Mouse (Mus musculus) lung, adult 2 months (tissue): ENCODE results near the gene Spag9. TPM values are rescaled to one million over a fixed set of nuclear protein-coding genes. Genes with fewer than 3 reads are reported as not detected.

Experiments
- DNase-seq: peaks from one replicate; pipeline ENCODE4 v3.0.0; 2022
- H3K4me1 ChIP-seq: fragments of 200-500 bp; 2 replicates; pipeline ENCODE4 v1.6.1; 2011; ENCODE audit warnings: low read length; ENCODE audit not compliant: control insufficient read depth, insufficient read depth
- H3K4me3 ChIP-seq: fragments of 200-500 bp; replicated peaks from 2 replicates; pipeline ENCODE3; 2011; ENCODE audit warnings: low read depth, mild to moderate bottlenecking, control low read depth, low read length; ENCODE audit errors: extremely low read depth
- CTCF ChIP-seq: fragments of 200-500 bp; IDR thresholded peaks from 2 replicates; pipeline ENCODE4 v1.5.1; 2011; ENCODE audit warnings: mild to moderate bottlenecking, low read length, control low read depth; ENCODE audit not compliant: insufficient read depth
- POLR2A ChIP-seq: fragments of 200-500 bp; IDR thresholded peaks from 2 replicates; pipeline ENCODE4 v1.6.1; 2011; ENCODE audit warnings: low read depth, mild to moderate bottlenecking, control low read depth, low read length, borderline replicate concordance; ENCODE audit errors: extremely low read depth
- WGBS: fragments of 180-500 bp; shearing (Covaris S2); methylation state at CpG from one replicate; pipeline ENCODE4 v1.1.7; 2018; 5-methylcytosine and 5-hydroxymethylcytosine counted together
- polyA plus RNA-seq: library from polyadenylated mRNA; depleted of rRNA; stranded (reverse); fragments of >200 nt; gene quantifications from 2 replicates; pipeline ENCODE4 v1.2.3, GENCODE M21; 2012

Spag9 gene
- polyA plus RNA-seq, 1 experiment, result 33.9 TPM

GRCm38 (mm10) chr11:94097489-94097888 lies 101.6 kb downstream of the Spag9 start:
- no peak overlapping the region for H3K4me3 ChIP-seq
- DNase-seq, result no peak
- TF ChIP-seq CTCF (no peak), POLR2A (no peak)
- H3K4me1 ChIP-seq, result no peaks in the 10 kb centered on the region
- WGBS, result 89% methylated on average over 3 of the region's 3 CpGs

- WGBS, result 97% methylated on average over 5 of the region's 5 CpGs
- no peak for TF ChIP-seq CTCF
- TF ChIP-seq POLR2A, result no peak
- no peak for DNase-seq
- no peak overlapping the region for H3K4me3 ChIP-seq
- no peaks in the 10 kb centered on the region for H3K4me1 ChIP-seq
Observed at GRCm38 (mm10) chr11:94098840-94099239, 102.9 kb downstream of the Spag9 start.

GRCm38 (mm10) chr11:94113795-94114194 lies 117.9 kb downstream of the Spag9 start:
- H3K4me3 ChIP-seq, result no peak overlapping the region
- no peak for DNase-seq
- TF ChIP-seq POLR2A (no peak), CTCF (no peak)
- WGBS, result 88% methylated on average over 2 of the region's 2 CpGs
- no peaks in the 10 kb centered on the region for H3K4me1 ChIP-seq

- DNase-seq, result no peak
- H3K4me3 ChIP-seq, result no peak overlapping the region
- no peaks in the 10 kb centered on the region for H3K4me1 ChIP-seq
- no peak for TF ChIP-seq CTCF
- TF ChIP-seq POLR2A, result no peak
- 97% methylated on average over 5 of the region's 5 CpGs for WGBS
Observed at GRCm38 (mm10) chr11:94115408-94115807, 119.5 kb downstream of the Spag9 start.

- TF ChIP-seq CTCF, result no peak
- no peak for TF ChIP-seq POLR2A
- H3K4me1 ChIP-seq, result no peaks in the 10 kb centered on the region
- DNase-seq, result no peak
- H3K4me3 ChIP-seq, result no peak overlapping the region
- WGBS, result 94% methylated on average over 7 of the region's 7 CpGs
Observed at GRCm38 (mm10) chr11:94116655-94117054, 120.8 kb downstream of the Spag9 start.

- no peak overlapping the region for H3K4me3 ChIP-seq
- WGBS, result 94% methylated on average over 6 of the region's 6 CpGs
- TF ChIP-seq POLR2A (no peak), CTCF (no peak)
- H3K4me1 ChIP-seq, result no peaks in the 10 kb centered on the region
- no peak for DNase-seq
Observed at GRCm38 (mm10) chr11:94117836-94118235, 121.9 kb downstream of the Spag9 start.

GRCm38 (mm10) chr11:94118612-94119011 lies 122.7 kb downstream of the Spag9 start:
- TF ChIP-seq POLR2A (no peak), CTCF (no peak)
- Histone ChIP-seq H3K4me3 (no peak overlapping the region), H3K4me1 (no peaks in the 10 kb centered on the region)
- no peak for DNase-seq

- DNase-seq, result no peak
- WGBS, result 86% methylated on average over 3 of the region's 3 CpGs
- Histone ChIP-seq H3K4me1 (no peaks in the 10 kb centered on the region), H3K4me3 (no peak overlapping the region)
- TF ChIP-seq CTCF, result no peak
- no peak for TF ChIP-seq POLR2A
Observed at GRCm38 (mm10) chr11:94120690-94121089, 124.8 kb downstream of the Spag9 start.

- WGBS, result 87% methylated on average over 10 of the region's 10 CpGs
- no peak for TF ChIP-seq POLR2A
- TF ChIP-seq CTCF, result no peak
- no peak for DNase-seq
- Histone ChIP-seq H3K4me3 (no peak overlapping the region), H3K4me1 (no peaks in the 10 kb centered on the region)
Observed at GRCm38 (mm10) chr11:94121501-94121900, 125.6 kb downstream of the Spag9 start.

GRCm38 (mm10) chr11:94122341-94123030 lies 126.6 kb downstream of the Spag9 start:
- Histone ChIP-seq H3K4me3 (no peak overlapping the region), H3K4me1 (no peaks in the 10 kb centered on the region)
- no peak for DNase-seq
- 88% methylated on average over 9 of the region's 9 CpGs for WGBS
- no peak for TF ChIP-seq CTCF
- TF ChIP-seq POLR2A, result no peak

GRCm38 (mm10) chr11:94126701-94127100 lies 130.8 kb downstream of the Spag9 start:
- Histone ChIP-seq H3K4me3 (no peak overlapping the region), H3K4me1 (peaks cover 2% of the 10 kb centered on the region; the same call in 1 of the 2 replicates)
- DNase-seq, result no peak
- no peak for TF ChIP-seq POLR2A
- TF ChIP-seq CTCF, result no peak
- 86% methylated on average over 9 of the region's 9 CpGs for WGBS
